Mouse (Mus musculus) hindbrain, embryonic 13.5 days (tissue): ENCODE measurements around the gene Tex14. TPM values are rescaled to one million over a fixed set of nuclear protein-coding genes. Genes with fewer than 3 reads are reported as not detected.
"Not testable (repeated sequence)": the region's sequence is repeated elsewhere in the genome, so short reads cannot be mapped to it uniquely, and the experiment has no call there.

Source experiments
- ATAC-seq: fragments of 200-750 bp; cut with Nextera tagmentation; 2 replicates; pipeline ENCODE4 v1.8.0; 2017; ENCODE audit warnings: moderate TSS enrichment; ENCODE audit not compliant: low FRiP score
- H3K27ac ChIP-seq: fragments of 300-500 bp; sonication (generic); 2 replicates; pipeline ENCODE4 v1.5.1; 2015; ENCODE audit warnings: inconsistent platforms, mild to moderate bottlenecking, moderate library complexity
- H3K27me3 ChIP-seq: fragments of 300-500 bp; sonication (generic); 2 replicates; pipeline ENCODE4 v1.6.1; 2015; ENCODE audit warnings: mild to moderate bottlenecking, inconsistent platforms
- H3K36me3 ChIP-seq: fragments of 300-500 bp; sonication (generic); 2 replicates; pipeline ENCODE4 v1.6.1; 2015; ENCODE audit warnings: mild to moderate bottlenecking, inconsistent platforms
- H3K4me1 ChIP-seq: fragments of 300-500 bp; sonication (generic); replicated peaks from 2 replicates; pipeline ENCODE4 v1.6.1; 2015; ENCODE audit warnings: inconsistent platforms
- H3K4me2 ChIP-seq: fragments of 300-500 bp; sonication (generic); 2 replicates; pipeline ENCODE4 v1.6.1; 2015; ENCODE audit warnings: inconsistent platforms, mild to moderate bottlenecking, moderate library complexity
- H3K4me3 ChIP-seq: fragments of 300-500 bp; sonication (generic); 2 replicates; pipeline ENCODE4 v1.5.1; 2015; ENCODE audit warnings: mild to moderate bottlenecking, inconsistent platforms
- H3K9ac ChIP-seq: fragments of 300-500 bp; sonication (generic); 2 replicates; pipeline ENCODE4 v1.6.1; 2015; ENCODE audit warnings: mild to moderate bottlenecking, inconsistent platforms
- H3K9me3 ChIP-seq: fragments of 300-500 bp; sonication (generic); 2 replicates; pipeline ENCODE4 v1.6.1; 2016; ENCODE audit warnings: inconsistent platforms
- WGBS: fragments of 180-500 bp; shearing (Covaris S2); methylation state at CpG from one replicate; pipeline ENCODE4 v1.1.7; 2015; 5-methylcytosine and 5-hydroxymethylcytosine counted together
- polyA plus RNA-seq: library from polyadenylated mRNA; unstranded; fragments of >200 nt; fragmentation: Nextera tagmentation; extraction: Ambion mirVana; gene quantifications from 2 replicates; pipeline ENCODE4 v1.2.1, GENCODE M21; 2015

The Tex14 gene
- polyA plus RNA-seq, 1 experiment from 2014 or later, result 1.00 TPM

GRCm38 (mm10) chr11:87455573-87455972 is 50.7 kb downstream of the Tex14 start:
- H3K27ac ChIP-seq, result no peak overlapping the region
- no peak overlapping the region for H3K4me2 ChIP-seq
- H3K4me1 ChIP-seq, result no peaks in the 10 kb centered on the region
- no peak overlapping the region for H3K9ac ChIP-seq
- H3K27me3 ChIP-seq, result no peaks in the 10 kb centered on the region
- ATAC-seq, result no peak
- no peak overlapping the region for H3K4me3 ChIP-seq
- H3K9me3 ChIP-seq, result no peaks in the 10 kb centered on the region
- H3K36me3 ChIP-seq, result no peaks in the 10 kb centered on the region
- 94% methylated on average over 5 of the region's 5 CpGs for WGBS

GRCm38 (mm10) chr11:87455984-87456383 is 51.1 kb downstream of the Tex14 start:
- no peaks in the 10 kb centered on the region for H3K9me3 ChIP-seq
- no peaks in the 10 kb centered on the region for H3K4me1 ChIP-seq
- no peaks in the 10 kb centered on the region for H3K27me3 ChIP-seq
- WGBS, result 91% methylated on average over 4 of the region's 4 CpGs
- ATAC-seq, result no peak
- H3K27ac ChIP-seq, result no peak overlapping the region
- no peak overlapping the region for H3K4me3 ChIP-seq
- no peak overlapping the region for H3K9ac ChIP-seq
- H3K4me2 ChIP-seq, result no peak overlapping the region
- no peaks in the 10 kb centered on the region for H3K36me3 ChIP-seq

- no peak overlapping the region for H3K9ac ChIP-seq
- 90% methylated on average over 6 of the region's 6 CpGs for WGBS
Measured at GRCm38 (mm10) chr11:87460566-87460965, 55.7 kb downstream of the Tex14 start.

GRCm38 (mm10) chr11:87461780-87462460 is 57.1 kb downstream of the Tex14 start:
- H3K4me1 ChIP-seq, H3K36me3 ChIP-seq, H3K27me3 ChIP-seq, H3K9me3 ChIP-seq: not testable (repeated sequence)
- peak overlapping the region; percentile 34 for H3K4me3 ChIP-seq
- under 1% methylated on average over 26 of the region's 58 CpGs for WGBS
- ATAC-seq, result peak; percentile 99
- H3K27ac ChIP-seq, result peak overlapping the region; percentile 44; the same call in 1 of the 2 replicates
- peak overlapping the region; percentile 49; the same call in 1 of the 2 replicates for H3K9ac ChIP-seq
- peak overlapping the region; percentile 49 for H3K4me2 ChIP-seq

More at GRCm38 (mm10) chr11:87460566-87460965, 55.7 kb downstream of the Tex14 start:
- no peaks in the 10 kb centered on the region for H3K9me3 ChIP-seq
- H3K4me3 ChIP-seq, result no peak overlapping the region
- no peaks in the 10 kb centered on the region for H3K36me3 ChIP-seq
- H3K27ac ChIP-seq, result no peak overlapping the region
- ATAC-seq, result no peak
- peaks cover 5% of the 10 kb centered on the region; the same call in 1 of the 2 replicates for H3K4me1 ChIP-seq
- no peak overlapping the region for H3K4me2 ChIP-seq
- H3K27me3 ChIP-seq, result no peaks in the 10 kb centered on the region

- no peak overlapping the region for H3K9ac ChIP-seq
- H3K36me3 ChIP-seq, result no peaks in the 10 kb centered on the region
- peak overlapping the region; percentile 64 for H3K27ac ChIP-seq
- H3K27me3 ChIP-seq, result 0 out of 2 replicates have a peak, but pooled peaks cover 2% of the 10 kb centered on the region
- H3K4me3 ChIP-seq, result no peak overlapping the region
- 7% methylated on average over 9 of the region's 9 CpGs for WGBS
- 0 out of 2 replicates have a peak overlapping the region, but pooled peaks have one; percentile 19 for H3K4me2 ChIP-seq
- peaks cover 5% of the 10 kb centered on the region; the same call in 1 of the 2 replicates for H3K4me1 ChIP-seq
- no peaks in the 10 kb centered on the region for H3K9me3 ChIP-seq
- ATAC-seq, result no peak; the same call in 1 of the 2 replicates
Measured at GRCm38 (mm10) chr11:87462461-87463242, 57.8 kb downstream of the Tex14 start.

- Histone ChIP-seq H3K4me2 (no peak overlapping the region), H3K4me3 (no peak overlapping the region), H3K27ac (0 out of 2 replicates have a peak overlapping the region, but pooled peaks have one; percentile 64), H3K36me3 (no peaks in the 10 kb centered on the region), H3K9me3 (no peaks in the 10 kb centered on the region), H3K27me3 (0 out of 2 replicates have a peak, but pooled peaks cover 2% of the 10 kb centered on the region), H3K4me1 (peaks cover 5% of the 10 kb centered on the region; the same call in 1 of the 2 replicates), H3K9ac (no peak overlapping the region)
- ATAC-seq, result no peak
- WGBS, result 62% methylated on average over 5 of the region's 5 CpGs
Measured at GRCm38 (mm10) chr11:87463243-87463540, 58.3 kb downstream of the Tex14 start.

- H3K9ac ChIP-seq, H3K4me2 ChIP-seq, H3K4me3 ChIP-seq, H3K27me3 ChIP-seq, ATAC-seq, H3K36me3 ChIP-seq, H3K9me3 ChIP-seq, H3K4me1 ChIP-seq, H3K27ac ChIP-seq: not testable (repeated sequence)
- WGBS, result 87% methylated on average over 4 of the region's 4 CpGs
Measured at GRCm38 (mm10) chr11:87463792-87464430, 59.0 kb downstream of the Tex14 start.

- Histone ChIP-seq H3K9ac (no peak overlapping the region), H3K27ac (no peak overlapping the region), H3K4me2 (no peak overlapping the region), H3K9me3 (no peaks in the 10 kb centered on the region), H3K4me1 (peaks cover 9% of the 10 kb centered on the region), H3K27me3 (0 out of 2 replicates have a peak, but pooled peaks cover 2% of the 10 kb centered on the region), H3K36me3 (no peaks in the 10 kb centered on the region), H3K4me3 (no peak overlapping the region)
- no peak for ATAC-seq
- 77% methylated on average over 6 of the region's 6 CpGs for WGBS
Measured at GRCm38 (mm10) chr11:87465990-87466593, 61.2 kb downstream of the Tex14 start.

- ATAC-seq, result no peak
- H3K27me3 ChIP-seq, result 0 out of 2 replicates have a peak, but pooled peaks cover 2% of the 10 kb centered on the region
- H3K4me1 ChIP-seq, result peaks cover 5% of the 10 kb centered on the region
- no peaks in the 10 kb centered on the region for H3K9me3 ChIP-seq
- H3K36me3 ChIP-seq, result no peaks in the 10 kb centered on the region
- no peak overlapping the region for H3K4me3 ChIP-seq
- H3K27ac ChIP-seq, result no peak overlapping the region
- 66% methylated on average over 19 of the region's 19 CpGs for WGBS
- H3K9ac ChIP-seq, result peak overlapping the region; percentile 24; the same call in 1 of the 2 replicates
- no peak overlapping the region for H3K4me2 ChIP-seq
Measured at GRCm38 (mm10) chr11:87467491-87468277, 62.8 kb downstream of the Tex14 start.

- no peak for ATAC-seq
- Histone ChIP-seq H3K36me3 (no peaks in the 10 kb centered on the region), H3K4me2 (no peak overlapping the region), H3K9me3 (no peaks in the 10 kb centered on the region), H3K27me3 (0 out of 2 replicates have a peak, but pooled peaks cover 2% of the 10 kb centered on the region), H3K4me1 (peaks cover 5% of the 10 kb centered on the region), H3K9ac (peak overlapping the region; percentile 24; the same call in 1 of the 2 replicates), H3K27ac (no peak overlapping the region), H3K4me3 (no peak overlapping the region)
- WGBS, result 62% methylated on average over 7 of the region's 7 CpGs
Measured at GRCm38 (mm10) chr11:87468278-87468655, 63.4 kb downstream of the Tex14 start.

- Histone ChIP-seq H3K4me2 (no peak overlapping the region), H3K4me1 (peaks cover 5% of the 10 kb centered on the region), H3K27ac (no peak overlapping the region), H3K4me3 (no peak overlapping the region), H3K36me3 (no peaks in the 10 kb centered on the region), H3K9ac (no peak overlapping the region), H3K9me3 (no peaks in the 10 kb centered on the region), H3K27me3 (0 out of 2 replicates have a peak, but pooled peaks cover 2% of the 10 kb centered on the region)
- 80% methylated on average over 9 of the region's 9 CpGs for WGBS
- ATAC-seq, result no peak
Measured at GRCm38 (mm10) chr11:87468706-87469315, 63.9 kb downstream of the Tex14 start.
